Mouse (Mus musculus) ES-CJ7 (cell line): ENCODE results near the gene Msl1.

ENCODE experiments used
- DNase-seq: peaks from one replicate; pipeline ENCODE4 v3.0.0; 2011; ENCODE audit warnings: low read depth, low spot score

Gene Msl1

GRCm38 (mm10) chr11:98839402-98839801, 44.1 kb downstream of the Msl1 start:
- no peak for DNase-seq

DNA sequence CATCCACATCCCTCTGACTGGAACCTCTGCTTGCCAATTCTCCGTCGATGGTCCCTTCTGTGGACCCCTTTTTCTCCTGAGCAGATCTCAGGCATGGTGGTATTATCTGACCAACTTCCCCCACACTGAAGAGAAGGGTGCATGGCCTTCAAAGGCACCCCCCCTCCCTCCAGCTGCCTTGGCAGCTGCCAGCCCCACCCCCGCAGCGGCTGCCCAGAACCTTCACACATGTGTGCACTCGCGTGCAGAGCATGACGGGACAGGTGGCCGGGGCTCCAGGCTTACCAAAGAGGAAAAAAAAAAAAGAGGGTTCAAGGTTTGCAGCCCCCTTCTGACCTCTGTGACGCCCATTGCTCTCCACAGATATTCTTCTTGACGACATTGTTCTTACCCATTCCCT, 44.6 kb downstream of the Msl1 start:
- DNase-seq: no peak

- DNase-seq: peak; percentile 77
Observed at GRCm38 (mm10) chr11:98846016-98846415, 50.7 kb downstream of the Msl1 start.

GRCm38 (mm10) chr11:98846865-98847604, 51.7 kb downstream of the Msl1 start:
- peak; percentile 70 for DNase-seq

- no peak for DNase-seq
Observed at GRCm38 (mm10) chr11:98849196-98849894, 54.0 kb downstream of the Msl1 start.

DNA sequence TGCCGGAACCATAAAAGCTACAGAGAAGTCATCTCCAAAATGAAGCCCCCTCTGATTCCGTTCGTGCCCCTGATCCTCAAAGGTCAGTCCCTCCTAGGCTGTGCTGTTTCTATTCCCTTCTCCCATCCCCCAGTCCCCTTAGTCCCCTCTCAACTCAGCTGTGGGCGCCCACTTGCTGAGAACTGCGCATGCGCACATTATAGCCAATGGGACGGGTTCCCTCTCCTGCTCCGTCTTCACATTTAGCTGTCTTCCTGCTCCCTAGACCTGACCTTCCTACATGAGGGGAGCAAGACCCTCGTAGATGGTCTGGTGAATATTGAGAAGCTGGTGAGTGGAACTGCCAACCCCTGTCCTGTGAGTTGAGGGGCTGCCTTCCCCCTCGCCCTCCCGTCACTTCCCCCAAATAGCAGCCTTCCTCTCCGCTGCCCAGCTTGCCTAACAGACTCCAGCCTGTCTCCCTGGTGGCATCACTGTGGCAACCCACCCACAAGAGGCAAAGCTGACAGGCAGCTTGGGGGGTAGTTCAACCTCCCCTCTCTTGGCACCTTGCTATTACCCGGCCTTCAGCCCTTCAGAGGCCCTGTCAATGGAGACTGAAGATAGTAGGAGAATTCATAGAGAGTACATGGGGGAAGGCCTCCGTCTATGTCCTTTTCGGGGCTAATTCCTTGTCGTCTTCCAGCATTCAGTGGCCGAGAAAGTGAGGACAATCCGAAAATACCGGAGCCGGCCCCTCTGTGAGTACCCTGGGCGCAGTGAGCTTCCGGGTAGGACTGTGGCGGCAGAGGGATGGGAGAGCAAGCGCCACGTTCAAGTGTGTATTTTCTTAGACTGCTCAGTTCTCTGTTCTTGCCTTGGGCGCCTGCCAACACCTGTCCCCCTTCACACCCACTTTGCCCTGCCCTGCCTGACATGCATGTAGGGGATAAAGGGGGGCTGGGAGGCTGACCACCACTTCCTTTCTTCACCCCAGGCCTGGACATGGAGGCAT, 55.1 kb downstream of the Msl1 start:
- DNase-seq: peak; percentile 60

DNA sequence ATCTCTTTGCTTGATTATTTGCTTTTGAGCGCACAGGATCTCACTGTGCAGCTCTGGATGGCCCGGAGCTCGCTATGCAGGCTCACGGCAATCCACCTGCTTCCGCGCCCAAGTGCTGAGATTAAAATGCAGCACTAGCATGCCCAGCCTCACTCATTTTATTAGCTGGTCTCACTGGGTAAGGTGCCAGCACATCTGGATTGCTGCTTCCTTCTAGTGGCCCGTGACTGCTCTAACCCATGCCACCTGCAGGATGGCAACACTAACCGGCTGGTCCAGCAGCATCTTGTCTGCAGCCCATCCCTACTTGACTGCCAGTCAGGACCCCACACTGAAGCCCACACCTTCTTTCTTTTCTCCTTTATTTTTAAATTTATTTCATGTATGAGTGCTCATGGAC, 58.8 kb downstream of the Msl1 start:
- no peak for DNase-seq

DNA sequence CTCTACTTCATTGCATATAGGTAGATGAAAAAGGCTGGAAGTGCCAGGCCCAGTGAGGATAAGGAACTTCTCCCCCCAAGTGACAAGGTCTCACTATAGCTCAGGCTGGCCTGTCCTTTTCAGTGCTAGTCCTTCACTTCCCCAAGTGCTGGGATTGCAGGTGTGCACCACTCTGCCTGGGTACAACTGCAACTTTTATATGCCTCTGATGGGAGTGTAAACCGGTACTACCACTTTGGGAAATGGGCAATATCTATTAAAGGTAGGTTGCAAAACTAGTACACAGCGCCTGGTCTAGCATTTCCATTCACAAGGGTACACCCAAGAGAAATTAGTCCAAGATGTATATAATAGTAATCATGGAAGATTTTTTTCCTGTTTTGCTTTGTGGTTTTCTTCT, 59.3 kb downstream of the Msl1 start:
- no peak for DNase-seq
